Mouse (Mus musculus) limb, embryonic 14.5 days (tissue): Measurements from ENCODE around the gene Tomm20. TPM values are rescaled to one million over a fixed set of nuclear protein-coding genes. Genes with fewer than 3 reads are reported as not detected.
"Not testable (repeated sequence)": the region's sequence is repeated elsewhere in the genome, so short reads cannot be mapped to it uniquely, and the experiment has no call there.

Source experiments
- ATAC-seq: fragments of 200-750 bp; cut with Nextera tagmentation; 2 replicates; pipeline ENCODE4 v1.8.0; 2017; ENCODE audit warnings: low read depth, moderate number of reproducible peaks, moderate TSS enrichment; ENCODE audit not compliant: low FRiP score
- DNase-seq: peaks from one replicate; pipeline ENCODE4 v3.0.0-alpha.2; 2015; ENCODE audit warnings: low spot score
- H3K27ac ChIP-seq: fragments of 300-500 bp; sonication (generic); replicated peaks from 2 replicates; pipeline ENCODE4 v1.5.1; 2014; ENCODE audit warnings: low read depth, mild to moderate bottlenecking, low read length, moderate library complexity, mixed read lengths
- H3K27me3 ChIP-seq: fragments of 300-500 bp; sonication (generic); 2 replicates; pipeline ENCODE4 v1.6.1; 2014; ENCODE audit warnings: low read length, mixed read lengths; ENCODE audit not compliant: control insufficient read depth, insufficient read depth
- H3K36me3 ChIP-seq: fragments of 300-500 bp; sonication (generic); 2 replicates; pipeline ENCODE4 v1.6.1; 2014; ENCODE audit warnings: mild to moderate bottlenecking, low read length, moderate library complexity, mixed read lengths; ENCODE audit not compliant: control insufficient read depth, insufficient read depth
- H3K4me1 ChIP-seq: fragments of 300-500 bp; sonication (generic); 2 replicates; pipeline ENCODE4 v1.6.1; 2014; ENCODE audit warnings: antibody characterized with exemption, low read length, mixed read lengths; ENCODE audit not compliant: control insufficient read depth, insufficient read depth
- H3K4me2 ChIP-seq: fragments of 300-500 bp; sonication (generic); replicated peaks from 2 replicates; pipeline ENCODE4 v1.6.1; 2014; ENCODE audit warnings: low read depth, mild to moderate bottlenecking, low read length, moderate library complexity; ENCODE audit not compliant: severe bottlenecking
- H3K4me3 ChIP-seq: fragments of 300-500 bp; sonication (generic); replicated peaks from 2 replicates; pipeline ENCODE4 v1.5.1; 2014; ENCODE audit warnings: low read length
- H3K9ac ChIP-seq: fragments of 300-500 bp; sonication (generic); 2 replicates; pipeline ENCODE4 v1.6.1; 2014; ENCODE audit warnings: mild to moderate bottlenecking, low read depth, low read length, moderate library complexity; ENCODE audit not compliant: severe bottlenecking
- H3K9me3 ChIP-seq: fragments of 300-500 bp; sonication (generic); 2 replicates; pipeline ENCODE4 v1.6.1; 2016; ENCODE audit warnings: low read length; ENCODE audit not compliant: control insufficient read depth
- POLR2A ChIP-seq: fragments of 200-500 bp; IDR thresholded peaks from 2 replicates; pipeline ENCODE4 v1.8.0; 2012; ENCODE audit warnings: inconsistent platforms, mild to moderate bottlenecking, moderate library complexity, borderline replicate concordance; ENCODE audit not compliant: insufficient read depth, insufficient read length; ENCODE audit errors: extremely low read depth
- WGBS: fragments of 180-500 bp; shearing (Covaris S2); extraction: QIAGEN DNeasy Blood & Tissue Kit; methylation state at CpG from one replicate; pipeline ENCODE4 v1.1.7; 2014; 5-methylcytosine and 5-hydroxymethylcytosine counted together
- polyA plus RNA-seq, 2 experiments: library from polyadenylated mRNA; depleted of rRNA in 1 of 2; stranded (reverse) in 1 of 2; unstranded in 1 of 2; fragments of >200 nt; fragmentation: Nextera tagmentation in 1 of 2; extraction: Ambion mirVana in 1 of 2; gene quantifications; 2 replicates each; pipeline versions ENCODE4 v1.2.1 to v1.2.3; 2012 to 2014

Tomm20 gene
- polyA plus RNA-seq, 2 experiments, result 210 to 251 TPM

GRCm38 (mm10) chr8:126980046-126980445 is 34.4 kb upstream of the Tomm20 start:
- H3K27ac ChIP-seq, result no peak overlapping the region
- no peak for ATAC-seq
- no peaks in the 10 kb centered on the region for H3K36me3 ChIP-seq
- H3K4me3 ChIP-seq, result no peak overlapping the region
- H3K4me2 ChIP-seq, result no peak overlapping the region
- 54% methylated on average over 5 of the region's 5 CpGs for WGBS
- H3K9me3 ChIP-seq, result no peaks in the 10 kb centered on the region
- no peak overlapping the region for H3K9ac ChIP-seq
- TF ChIP-seq POLR2A, result no peak
- no peaks in the 10 kb centered on the region for H3K27me3 ChIP-seq
- peaks cover 5% of the 10 kb centered on the region; the same call in 1 of the 2 replicates for H3K4me1 ChIP-seq
- no peak for DNase-seq

GRCm38 (mm10) chr8:126979091-126979920 is 33.7 kb upstream of the Tomm20 start:
- 21% methylated on average over 27 of the region's 27 CpGs for WGBS
- DNase-seq, result no peak

GRCm38 (mm10) chr8:126978535-126978934 is 32.9 kb upstream of the Tomm20 start:
- not testable (repeated sequence) for H3K27me3 ChIP-seq, H3K4me1 ChIP-seq, H3K9me3 ChIP-seq, H3K36me3 ChIP-seq, H3K27ac ChIP-seq, DNase-seq, ATAC-seq
- Histone ChIP-seq H3K4me2 (peak overlapping the region; percentile 45), H3K9ac (peak overlapping the region; percentile 21; the same call in 1 of the 2 replicates), H3K4me3 (peak overlapping the region; percentile 27)
- 32% methylated on average over 2 of the region's 3 CpGs for WGBS

More at GRCm38 (mm10) chr8:126979091-126979920, 33.7 kb upstream of the Tomm20 start:
- Histone ChIP-seq H3K9me3 (no peaks in the 10 kb centered on the region), H3K4me1 (peaks cover 5% of the 10 kb centered on the region; the same call in 1 of the 2 replicates), H3K4me3 (peak overlapping the region; percentile 27), H3K4me2 (peak overlapping the region; percentile 45), H3K9ac (peak overlapping the region; percentile 21), H3K27me3 (no peaks in the 10 kb centered on the region), H3K36me3 (no peaks in the 10 kb centered on the region), H3K27ac (no peak overlapping the region)
- TF ChIP-seq POLR2A, result no peak
- no peak for ATAC-seq

- no peaks in the 10 kb centered on the region for H3K27me3 ChIP-seq
- no peak overlapping the region for H3K4me3 ChIP-seq
- H3K27ac ChIP-seq, result no peak overlapping the region
- no peak overlapping the region for H3K4me2 ChIP-seq
- H3K36me3 ChIP-seq, result no peaks in the 10 kb centered on the region
- peaks cover 5% of the 10 kb centered on the region; the same call in 1 of the 2 replicates for H3K4me1 ChIP-seq
- no peak for ATAC-seq
- no peak for DNase-seq
- no peaks in the 10 kb centered on the region for H3K9me3 ChIP-seq
- WGBS, result 68% methylated on average over 10 of the region's 10 CpGs
- no peak for TF ChIP-seq POLR2A
- no peak overlapping the region for H3K9ac ChIP-seq
Observed at GRCm38 (mm10) chr8:126978028-126978427, 32.4 kb upstream of the Tomm20 start.

GRCm38 (mm10) chr8:126976608-126977348 is 31.1 kb upstream of the Tomm20 start:
- no peak for TF ChIP-seq POLR2A
- Histone ChIP-seq H3K9ac (no peak overlapping the region), H3K27me3 (no peaks in the 10 kb centered on the region), H3K36me3 (no peaks in the 10 kb centered on the region), H3K4me2 (no peak overlapping the region), H3K4me3 (no peak overlapping the region), H3K4me1 (peaks cover 5% of the 10 kb centered on the region; the same call in 1 of the 2 replicates), H3K27ac (no peak overlapping the region), H3K9me3 (no peaks in the 10 kb centered on the region)
- DNase-seq, result no peak
- ATAC-seq, result no peak
- WGBS, result 72% methylated on average over 8 of the region's 8 CpGs
